Mouse (Mus musculus) liver, embryonic 16.5 days (tissue): ENCODE data around the gene Spata19. TPM values are rescaled to one million over a fixed set of nuclear protein-coding genes. Genes with fewer than 3 reads are reported as not detected.

Experiments used
- ATAC-seq: fragments of 200-750 bp; cut with Nextera tagmentation; 2 replicates; pipeline ENCODE4 v1.8.0; 2017; ENCODE audit warnings: low read depth, mild to moderate bottlenecking, moderate number of reproducible peaks, moderate library complexity
- H3K27ac ChIP-seq: fragments of 300-500 bp; sonication (generic); 2 replicates; pipeline ENCODE4 v1.5.1; 2014; ENCODE audit warnings: mild to moderate bottlenecking, low read length
- H3K27me3 ChIP-seq: fragments of 300-500 bp; sonication (generic); 2 replicates; pipeline ENCODE4 v1.6.1; 2014; ENCODE audit warnings: low read depth, low read length, mixed read lengths; ENCODE audit not compliant: control insufficient read depth, insufficient read depth
- H3K36me3 ChIP-seq: fragments of 300-500 bp; sonication (generic); 2 replicates; pipeline ENCODE4 v1.6.1; 2014; ENCODE audit warnings: mild to moderate bottlenecking; ENCODE audit not compliant: control insufficient read depth, insufficient read depth
- H3K4me1 ChIP-seq: fragments of 300-500 bp; sonication (generic); 2 replicates; pipeline ENCODE4 v1.6.1; 2014; ENCODE audit warnings: low read depth, low read length, mixed read lengths; ENCODE audit not compliant: control insufficient read depth
- H3K4me2 ChIP-seq: fragments of 300-500 bp; sonication (generic); 2 replicates; pipeline ENCODE4 v1.6.1; 2014; ENCODE audit warnings: low read depth, low read length, mixed read lengths
- H3K4me3 ChIP-seq: fragments of 300-500 bp; sonication (generic); 2 replicates; pipeline ENCODE4 v1.5.1; 2014; ENCODE audit warnings: low read depth, mild to moderate bottlenecking, low read length
- H3K9ac ChIP-seq: fragments of 300-500 bp; sonication (generic); 2 replicates; pipeline ENCODE4 v1.6.1; 2014; ENCODE audit warnings: low read depth, low read length
- H3K9me3 ChIP-seq: fragments of 300-500 bp; sonication (generic); replicated peaks from 2 replicates; pipeline ENCODE4 v1.6.1; 2016; ENCODE audit warnings: low read length; ENCODE audit not compliant: control insufficient read depth
- WGBS: fragments of 180-500 bp; shearing (Covaris S2); extraction: QIAGEN DNeasy Blood & Tissue Kit; methylation state at CpG from one replicate; pipeline ENCODE4 v1.1.7; 2014; ENCODE audit not compliant: insufficient replicate concordance; 5-methylcytosine and 5-hydroxymethylcytosine counted together
- polyA plus RNA-seq: library from polyadenylated mRNA; unstranded; fragments of >200 nt; fragmentation: Nextera tagmentation; extraction: Ambion mirVana; gene quantifications from 2 replicates; pipeline ENCODE4 v1.2.1, GENCODE M21; 2015

Spata19 gene
- polyA plus RNA-seq = not detected in 2 replicates

DNA sequence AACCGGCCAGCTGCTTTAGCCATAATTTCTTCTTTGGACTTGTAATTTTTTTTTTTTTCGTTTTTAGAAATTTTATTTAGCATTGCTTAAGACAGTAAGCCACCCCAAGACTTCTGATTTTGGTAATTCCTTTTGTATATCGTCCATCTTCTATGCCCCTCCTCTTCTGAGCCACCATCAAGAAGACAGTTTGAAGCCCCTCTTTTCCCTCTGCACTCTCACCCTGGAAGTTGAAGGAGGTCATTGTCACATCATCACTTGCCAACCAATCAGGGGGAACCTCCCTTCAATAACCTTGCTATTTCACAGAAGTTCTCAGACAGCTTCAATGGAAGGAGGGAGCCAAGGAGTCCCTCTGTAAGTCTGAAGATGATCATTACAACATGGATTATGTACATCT, at the start of gene Spata19:
TSS of gene Spata19 (plus strand) at position 301 of the 400 bp plus-strand sequence.
- 35% methylated on average over 3 of the region's 3 CpGs for WGBS
- no peak within 1 kb of the TSS for H3K4me3 ChIP-seq
- H3K4me2 ChIP-seq = no peak within 1 kb of the TSS
- H3K4me1 ChIP-seq = no peaks in the 10 kb centered on the region
- no peak for ATAC-seq
- H3K27ac ChIP-seq = no peak within 1 kb of the TSS
- H3K9ac ChIP-seq = no peak within 1 kb of the TSS
- H3K9me3 ChIP-seq = no peaks in the 10 kb centered on the region
- H3K36me3 ChIP-seq = no peaks in the 10 kb centered on the region
- H3K27me3 ChIP-seq = no peaks in the 10 kb centered on the region

- Histone ChIP-seq H3K4me2 (no peak overlapping the region), H3K9me3 (no peaks in the 10 kb centered on the region), H3K27ac (no peak overlapping the region), H3K9ac (no peak overlapping the region), H3K4me3 (no peak overlapping the region), H3K4me1 (no peaks in the 10 kb centered on the region), H3K36me3 (no peaks in the 10 kb centered on the region), H3K27me3 (no peaks in the 10 kb centered on the region)
- 66% methylated on average over 7 of the region's 7 CpGs for WGBS
- ATAC-seq = no peak
Measured at GRCm38 (mm10) chr9:27353082-27353481, 43.5 kb upstream of the Spata19 start.

GRCm38 (mm10) chr9:27357893-27358292, 38.7 kb upstream of the Spata19 start:
- ATAC-seq = no peak
- WGBS = 59% methylated on average over 6 of the region's 6 CpGs
- no peak overlapping the region for H3K9ac ChIP-seq

GRCm38 (mm10) chr9:27367231-27367630, 29.4 kb upstream of the Spata19 start:
- WGBS = 39% methylated on average over 2 of the region's 2 CpGs
- ATAC-seq = no peak

More at GRCm38 (mm10) chr9:27357893-27358292, 38.7 kb upstream of the Spata19 start:
- no peak overlapping the region for H3K4me3 ChIP-seq
- H3K9me3 ChIP-seq = no peaks in the 10 kb centered on the region
- H3K4me2 ChIP-seq = no peak overlapping the region
- H3K27me3 ChIP-seq = no peaks in the 10 kb centered on the region
- no peaks in the 10 kb centered on the region for H3K4me1 ChIP-seq
- H3K27ac ChIP-seq = no peak overlapping the region
- no peaks in the 10 kb centered on the region for H3K36me3 ChIP-seq

DNA sequence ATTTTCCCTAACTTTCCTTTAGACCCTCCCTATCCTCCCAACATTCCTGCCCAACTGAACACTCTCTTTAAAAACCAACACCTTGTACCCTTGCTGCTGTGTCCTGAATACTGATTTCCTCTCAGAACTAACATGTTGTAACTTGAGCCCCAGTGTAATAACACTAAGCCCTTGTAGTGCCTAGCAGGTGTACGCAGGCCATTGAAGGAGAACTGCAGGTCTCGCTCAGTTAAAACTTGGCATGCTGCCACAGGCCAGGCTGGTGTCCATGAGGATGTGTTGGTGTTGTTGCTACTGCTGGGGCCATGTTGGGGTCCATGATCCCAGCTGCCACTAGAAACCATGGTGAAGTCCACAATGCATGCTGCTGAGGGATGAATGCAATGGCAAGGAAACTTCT, 27.5 kb upstream of the Spata19 start:
- H3K9me3 ChIP-seq = no peaks in the 10 kb centered on the region
- H3K27ac ChIP-seq = no peak overlapping the region
- H3K4me1 ChIP-seq = no peaks in the 10 kb centered on the region
- H3K36me3 ChIP-seq = no peaks in the 10 kb centered on the region
- WGBS = 54% methylated on average over 2 of the region's 2 CpGs
- no peak overlapping the region for H3K4me2 ChIP-seq
- H3K4me3 ChIP-seq = no peak overlapping the region
- ATAC-seq = no peak
- H3K27me3 ChIP-seq = no peaks in the 10 kb centered on the region
- H3K9ac ChIP-seq = no peak overlapping the region

More at GRCm38 (mm10) chr9:27367231-27367630, 29.4 kb upstream of the Spata19 start:
- no peak overlapping the region for H3K4me2 ChIP-seq
- H3K9me3 ChIP-seq = no peaks in the 10 kb centered on the region
- no peaks in the 10 kb centered on the region for H3K36me3 ChIP-seq
- H3K9ac ChIP-seq = no peak overlapping the region
- no peaks in the 10 kb centered on the region for H3K4me1 ChIP-seq
- H3K27me3 ChIP-seq = no peaks in the 10 kb centered on the region
- no peak overlapping the region for H3K4me3 ChIP-seq
- no peak overlapping the region for H3K27ac ChIP-seq

- no peaks in the 10 kb centered on the region for H3K36me3 ChIP-seq
- no peak overlapping the region for H3K4me2 ChIP-seq
- no peak overlapping the region for H3K9ac ChIP-seq
- no peaks in the 10 kb centered on the region for H3K9me3 ChIP-seq
- H3K4me3 ChIP-seq = no peak overlapping the region
- no peak overlapping the region for H3K27ac ChIP-seq
- WGBS = 26% methylated on average over 1 of the region's 1 CpGs
- H3K4me1 ChIP-seq = no peaks in the 10 kb centered on the region
- no peaks in the 10 kb centered on the region for H3K27me3 ChIP-seq
- ATAC-seq = no peak
Measured at GRCm38 (mm10) chr9:27375746-27376145, 20.9 kb upstream of the Spata19 start.

GRCm38 (mm10) chr9:27386951-27387350, 9.6 kb upstream of the Spata19 start:
- no peak for ATAC-seq
- no peak overlapping the region for H3K4me2 ChIP-seq
- H3K27me3 ChIP-seq = no peaks in the 10 kb centered on the region
- WGBS = 63% methylated on average over 3 of the region's 3 CpGs
- no peak overlapping the region for H3K27ac ChIP-seq
- H3K36me3 ChIP-seq = no peaks in the 10 kb centered on the region
- H3K4me3 ChIP-seq = no peak overlapping the region
- H3K9me3 ChIP-seq = no peaks in the 10 kb centered on the region
- H3K4me1 ChIP-seq = no peaks in the 10 kb centered on the region
- no peak overlapping the region for H3K9ac ChIP-seq

DNA sequence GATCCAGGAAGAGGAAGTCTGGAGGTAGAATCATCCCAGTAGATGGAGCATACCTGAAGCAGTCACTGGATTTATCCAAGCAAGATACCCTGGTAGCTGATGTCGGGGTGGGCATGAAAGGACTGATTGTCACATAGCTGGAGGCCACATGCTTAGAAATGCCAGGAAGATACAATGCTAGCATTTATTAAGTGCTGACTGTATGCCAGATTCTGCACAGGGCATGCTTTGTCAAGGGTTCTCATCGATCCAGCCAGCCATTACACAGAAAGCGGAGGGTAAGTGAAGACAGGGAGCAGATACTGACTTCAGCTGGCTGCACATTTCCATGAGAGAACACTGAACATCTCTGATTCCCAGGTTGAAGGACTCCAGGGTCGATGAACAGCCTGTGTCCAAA, 4.6 kb downstream of the Spata19 start:
- Histone ChIP-seq H3K4me1 (no peaks in the 10 kb centered on the region), H3K9me3 (no peaks in the 10 kb centered on the region), H3K4me3 (no peak overlapping the region), H3K27me3 (no peaks in the 10 kb centered on the region), H3K9ac (no peak overlapping the region), H3K27ac (no peak overlapping the region), H3K36me3 (no peaks in the 10 kb centered on the region), H3K4me2 (no peak overlapping the region)
- ATAC-seq = no peak
- WGBS = 55% methylated on average over 4 of the region's 4 CpGs

DNA sequence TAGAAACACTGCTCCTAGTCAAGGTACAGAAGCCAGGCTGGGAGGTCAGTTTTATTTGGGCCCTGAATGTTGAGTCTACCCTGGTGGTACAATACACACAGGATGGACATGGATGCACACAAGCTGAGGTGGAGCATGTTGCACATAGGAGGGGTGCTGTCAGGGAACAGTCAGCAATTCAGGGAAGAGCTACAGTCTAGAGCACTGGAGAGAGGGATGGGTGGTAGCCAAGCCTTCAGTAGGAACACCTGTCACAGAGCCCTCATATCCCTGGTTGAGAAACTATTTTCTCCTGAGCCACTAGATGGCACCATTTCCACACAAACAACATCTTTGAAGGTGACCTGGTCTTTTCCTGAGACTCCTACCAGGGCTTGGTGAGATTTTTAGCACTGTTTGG, 13.1 kb downstream of the Spata19 start:
- H3K4me1 ChIP-seq = no peaks in the 10 kb centered on the region
- no peaks in the 10 kb centered on the region for H3K36me3 ChIP-seq
- no peak overlapping the region for H3K4me3 ChIP-seq
- H3K27ac ChIP-seq = no peak overlapping the region
- H3K4me2 ChIP-seq = no peak overlapping the region
- H3K9ac ChIP-seq = no peak overlapping the region
- no peak for ATAC-seq
- H3K9me3 ChIP-seq = no peaks in the 10 kb centered on the region
- H3K27me3 ChIP-seq = no peaks in the 10 kb centered on the region
